Comparison of ENCODE assay signal across 7 mouse cellular contexts in genomic region chr15:11971854-11972420, GRCm38 (mm10). TPM values are rescaled to one million over a fixed set of nuclear protein-coding genes. Genes with fewer than 3 reads are reported as not detected.
DNase-seq lines count a peak whose midpoint lies in the region; ATAC-seq and TF ChIP-seq lines count a peak whose summit lies in the region.

No protein-coding gene starts in this region.

- H3K27ac ChIP-seq in intestine, postnatal 0 days (ENCODE audit: low read depth, low read length): no peak overlapping the region
- H3K27ac ChIP-seq in limb, embryonic 10.5 days: no peak overlapping the region
- no peak overlapping the region for H3K27ac ChIP-seq in midbrain, embryonic 14.5 days (replicated peaks; ENCODE audit: low read depth, low read length)
- no peak overlapping the region for H3K27ac ChIP-seq in small intestine, adult 2 months (ENCODE audit: insufficient read depth, low read depth, low read length)

- no peaks in the 10 kb centered on the region for H3K4me1 ChIP-seq in intestine, postnatal 0 days (replicated peaks; ENCODE audit: control insufficient read depth, insufficient read depth, low read length)
- no peaks in the 10 kb centered on the region for H3K4me1 ChIP-seq in limb, embryonic 10.5 days
- H3K4me1 ChIP-seq in midbrain, embryonic 14.5 days (ENCODE audit: control insufficient read depth, insufficient read depth, low read length): no peaks in the 10 kb centered on the region
- no peaks in the 10 kb centered on the region for H3K4me1 ChIP-seq in small intestine, adult 2 months (ENCODE audit: control insufficient read depth, insufficient read depth, insufficient read length, low read length)

- peak overlapping the region; percentile 30; the same call in 1 of the 2 replicates for H3K4me2 ChIP-seq in intestine, postnatal 0 days (replicated peaks; ENCODE audit: low read depth)
- no peak overlapping the region for H3K4me2 ChIP-seq in midbrain, embryonic 14.5 days (ENCODE audit: low read length)

- no peaks in the 10 kb centered on the region for H3K36me3 ChIP-seq in intestine, postnatal 0 days (ENCODE audit: control insufficient read depth, insufficient read depth)
- peaks cover 16% of the 10 kb centered on the region for H3K36me3 ChIP-seq in limb, embryonic 10.5 days
- no peaks in the 10 kb centered on the region for H3K36me3 ChIP-seq in midbrain, embryonic 14.5 days (ENCODE audit: control insufficient read depth, insufficient read depth, low read length)
- H3K36me3 ChIP-seq in small intestine, adult 2 months (ENCODE audit: control insufficient read depth, insufficient read depth, low read length): no peaks in the 10 kb centered on the region

- TF ChIP-seq CTCF in intestine, postnatal 0 days (IDR thresholded peaks at IDR 0.05; ENCODE audit: low read depth): peak; percentile 98
- TF ChIP-seq CTCF in small intestine, adult 2 months (IDR thresholded peaks at IDR 0.05; ENCODE audit: extremely low read depth, insufficient read length, insufficient replicate concordance, low read depth, low read length): peak; percentile 98

- H3K9ac ChIP-seq in intestine, postnatal 0 days (ENCODE audit: low read depth, low read length): no peak overlapping the region
- H3K9ac ChIP-seq in midbrain, embryonic 14.5 days (replicated peaks; ENCODE audit: low read length): no peak overlapping the region

- no peaks in the 10 kb centered on the region for H3K9me3 ChIP-seq in intestine, postnatal 0 days (ENCODE audit: control insufficient read depth)
- no peaks in the 10 kb centered on the region for H3K9me3 ChIP-seq in limb, embryonic 10.5 days (replicated peaks)
- H3K9me3 ChIP-seq in midbrain, embryonic 14.5 days (ENCODE audit: control insufficient read depth, low read length): no peaks in the 10 kb centered on the region

- peak; percentile 83 for DNase-seq in adrenal gland, adult 2 months
- DNase-seq in embryo, embryonic 11 days: peak; percentile 79
- DNase-seq in limb, embryonic 10.5 days (ENCODE audit: low spot score): peak; percentile 87
- peak; percentile 86 for DNase-seq in midbrain, embryonic 14.5 days

- ATAC-seq in granulocyte monocyte progenitor cell, adult 5-6 weeks (replicated peaks; ENCODE audit: poor library complexity, severe bottlenecking): peak; percentile 98
- peak; percentile 76 for ATAC-seq in intestine, postnatal 0 days
- peak; percentile 78 for ATAC-seq in midbrain, embryonic 14.5 days (ENCODE audit: low FRiP score, low TSS enrichment)

- no peak overlapping the region for H3K4me3 ChIP-seq in intestine, postnatal 0 days (ENCODE audit: low read depth, low read length)
- H3K4me3 ChIP-seq in limb, embryonic 10.5 days: no peak overlapping the region
- no peak overlapping the region for H3K4me3 ChIP-seq in midbrain, embryonic 14.5 days (replicated peaks; ENCODE audit: low read depth, low read length)
- no peak overlapping the region for H3K4me3 ChIP-seq in small intestine, adult 2 months (ENCODE audit: low read depth, low read length)

- H3K27me3 ChIP-seq in intestine, postnatal 0 days (replicated peaks; ENCODE audit: control insufficient read depth, insufficient read depth, low read length): no peaks in the 10 kb centered on the region
- H3K27me3 ChIP-seq in limb, embryonic 10.5 days (ENCODE audit: low read depth, poor library complexity, severe bottlenecking): no peaks in the 10 kb centered on the region
- H3K27me3 ChIP-seq in midbrain, embryonic 14.5 days (ENCODE audit: control insufficient read depth, insufficient read depth, low read length): no peaks in the 10 kb centered on the region
- no peaks in the 10 kb centered on the region for H3K27me3 ChIP-seq in small intestine, adult 2 months (ENCODE audit: control insufficient read depth, insufficient read depth, low read length)

- 17% methylated on average over 13 of the region's 13 CpGs for WGBS in intestine, postnatal 0 days
- WGBS in limb, embryonic 10.5 days: 32% methylated on average over 13 of the region's 13 CpGs
- WGBS in midbrain, embryonic 14.5 days: 28% methylated on average over 13 of the region's 13 CpGs
- WGBS in small intestine, adult 2 months: 8% methylated on average over 13 of the region's 13 CpGs

- TF ChIP-seq POLR2A in small intestine, adult 2 months (IDR thresholded peaks at IDR 0.05; ENCODE audit: low read depth, low read length): no peak

RNA-seq across cellular contexts. Expression of gene Sub1, which starts 24.8 kb away (rescaled TPM):
- total RNA-seq in adrenal gland, adult 2 months (2021): 100 to 1,000 TPM; 175 to 199 TPM
- polyA plus RNA-seq in adrenal gland, adult 2 months (2012; rRNA removed): 0.47 and 0.56 TPM in 2 replicates
- total RNA-seq in granulocyte monocyte progenitor cell, adult 5-6 weeks (2014; fragmentation: Nextera tagmentation): 545 and 554 TPM in 2 replicates
- total RNA-seq in granulocyte monocyte progenitor cell, adult 5-6 weeks (2017): 769 and 935 TPM in 2 replicates
- polyA plus RNA-seq in intestine, postnatal 0 days (2015; fragmentation: Nextera tagmentation; extraction: Ambion mirVana): 460 and 474 TPM in 2 replicates
- polyA plus RNA-seq in limb, embryonic 10.5 days (2016; fragmentation: Nextera tagmentation; extraction: Ambion mirVana): 970 and 1,039 TPM in 2 replicates
- 527 and 572 TPM in 2 replicates for polyA plus RNA-seq in midbrain, embryonic 14.5 days (2014; fragmentation: Nextera tagmentation; extraction: Ambion mirVana)
- 0.23 and 0.25 TPM in 2 replicates for polyA plus RNA-seq in small intestine, adult 2 months (2012; rRNA removed)

Comparison
In these comparisons a context has a peak if more than half of its experiments do, and no peak if none do; other contexts are left out.
1. RNA of gene Sub1, which starts 24.8 kb away (polyA plus RNA-seq): 970 to 1,039 TPM in limb, embryonic 10.5 days, 527 to 572 TPM in midbrain, embryonic 14.5 days and 460 to 474 TPM in intestine, postnatal 0 days; 0.47 to 0.56 TPM in adrenal gland, adult 2 months and 0.23 to 0.25 TPM in small intestine, adult 2 months; every median in the first group is over 100 times any median in the second.
2. Peak in every context shown above with its lines, with median percentiles within 50 percentile points of each other: DNase-seq and ATAC-seq.